Mouse (Mus musculus): ENCODE data around the gene Slc30a7. TPM values are rescaled to one million over a fixed set of nuclear protein-coding genes. Genes with fewer than 3 reads are reported as not detected.

The Slc30a7 gene
- 35.6 and 38.3 TPM in 2 replicates for polyA plus RNA-seq (2015; fragmentation: Nextera tagmentation; extraction: Ambion mirVana)

- ATAC-seq, result peak; percentile 95
- H3K36me3 ChIP-seq, result 0 out of 2 replicates have a peak, but pooled peaks cover 3% of the 10 kb centered on the region
- H3K4me1 ChIP-seq (replicated peaks), result 0 out of 2 replicates have a peak, but pooled peaks cover 4% of the 10 kb centered on the region
- H3K4me3 ChIP-seq (replicated peaks), result peak within 1 kb of the TSS; percentile 77
- peak within 1 kb of the TSS; percentile 93 for H3K27ac ChIP-seq
- no peaks in the 10 kb centered on the region for H3K9me3 ChIP-seq
- under 1% methylated on average over 66 of the region's 67 CpGs for WGBS
- H3K4me2 ChIP-seq (replicated peaks), result peak within 1 kb of the TSS; percentile 84
- peak within 1 kb of the TSS; percentile 79 for H3K9ac ChIP-seq
- no peaks in the 10 kb centered on the region for H3K27me3 ChIP-seq (replicated peaks)
These were observed at the start of gene Slc30a7, which contains the start of gene Extl2 for GRCm38 (mm10) chr3:116006978-116007940. Gene Slc30a7 (minus strand): TSS chr3:116007406. Gene Extl2 (plus strand): TSS chr3:116007462.

- Histone ChIP-seq H3K4me1 (replicated peaks) (no peaks in the 10 kb centered on the region), H3K4me2 (replicated peaks) (no peak overlapping the region), H3K27me3 (replicated peaks) (no peaks in the 10 kb centered on the region), H3K9me3 (no peaks in the 10 kb centered on the region), H3K9ac (no peak overlapping the region), H3K27ac (no peak overlapping the region), H3K36me3 (no peaks in the 10 kb centered on the region), H3K4me3 (replicated peaks) (no peak overlapping the region)
- no peak for ATAC-seq
- WGBS, result 61% methylated on average over 5 of the region's 5 CpGs
These were observed 39.8 kb upstream of the Slc30a7 start for GRCm38 (mm10) chr3:116047034-116047433.

GRCm38 (mm10) chr3:116046000-116046399 is 38.8 kb upstream of the Slc30a7 start:
- no peak overlapping the region for H3K27ac ChIP-seq
- 84% methylated on average over 2 of the region's 2 CpGs for WGBS
- no peak overlapping the region for H3K4me3 ChIP-seq (replicated peaks)
- no peaks in the 10 kb centered on the region for H3K9me3 ChIP-seq
- H3K4me1 ChIP-seq (replicated peaks), result no peaks in the 10 kb centered on the region
- H3K36me3 ChIP-seq, result no peaks in the 10 kb centered on the region
- no peaks in the 10 kb centered on the region for H3K27me3 ChIP-seq (replicated peaks)
- no peak overlapping the region for H3K4me2 ChIP-seq (replicated peaks)
- no peak overlapping the region for H3K9ac ChIP-seq
- no peak for ATAC-seq

GRCm38 (mm10) chr3:116040776-116041175 is 33.6 kb upstream of the Slc30a7 start:
- Histone ChIP-seq H3K4me2 (replicated peaks) (no peak overlapping the region), H3K4me3 (replicated peaks) (no peak overlapping the region), H3K27ac (no peak overlapping the region), H3K36me3 (no peaks in the 10 kb centered on the region), H3K9ac (no peak overlapping the region), H3K9me3 (no peaks in the 10 kb centered on the region), H3K27me3 (replicated peaks) (no peaks in the 10 kb centered on the region; the same call in 1 of the 2 replicates), H3K4me1 (replicated peaks) (no peaks in the 10 kb centered on the region)
- ATAC-seq, result no peak
- WGBS, result 85% methylated on average over 3 of the region's 3 CpGs

- peak; percentile 51 for ATAC-seq
- H3K27ac ChIP-seq, result no peak overlapping the region
- no peak overlapping the region for H3K4me2 ChIP-seq (replicated peaks)
- no peaks in the 10 kb centered on the region for H3K9me3 ChIP-seq
- no peaks in the 10 kb centered on the region; the same call in 1 of the 2 replicates for H3K27me3 ChIP-seq (replicated peaks)
- 55% methylated on average over 3 of the region's 3 CpGs for WGBS
- no peak overlapping the region for H3K4me3 ChIP-seq (replicated peaks)
- H3K36me3 ChIP-seq, result no peaks in the 10 kb centered on the region
- H3K9ac ChIP-seq, result no peak overlapping the region
- no peaks in the 10 kb centered on the region for H3K4me1 ChIP-seq (replicated peaks)
These were observed 26.6 kb upstream of the Slc30a7 start for GRCm38 (mm10) chr3:116033871-116034222.

- Histone ChIP-seq H3K4me2 (replicated peaks) (no peak overlapping the region), H3K9ac (no peak overlapping the region), H3K27ac (no peak overlapping the region), H3K9me3 (no peaks in the 10 kb centered on the region), H3K4me1 (replicated peaks) (no peaks in the 10 kb centered on the region), H3K36me3 (no peaks in the 10 kb centered on the region), H3K27me3 (replicated peaks) (no peaks in the 10 kb centered on the region; the same call in 1 of the 2 replicates), H3K4me3 (replicated peaks) (no peak overlapping the region)
- WGBS, result 53% methylated on average over 6 of the region's 6 CpGs
- peak; percentile 20; the same call in 1 of the 2 replicates for ATAC-seq
These were observed 26.1 kb upstream of the Slc30a7 start for GRCm38 (mm10) chr3:116033218-116033870.

- ATAC-seq, result no peak
- Histone ChIP-seq H3K9me3 (no peaks in the 10 kb centered on the region), H3K9ac (no peak overlapping the region)
These were observed 23.1 kb upstream of the Slc30a7 start for GRCm38 (mm10) chr3:116030152-116030788.

GRCm38 (mm10) chr3:116026996-116027395 is 19.8 kb upstream of the Slc30a7 start:
- WGBS, result 93% methylated on average over 20 of the region's 20 CpGs
- Histone ChIP-seq H3K4me3 (replicated peaks) (no peak overlapping the region), H3K27me3 (replicated peaks) (no peaks in the 10 kb centered on the region), H3K27ac (no peak overlapping the region), H3K4me1 (replicated peaks) (no peaks in the 10 kb centered on the region), H3K9me3 (no peaks in the 10 kb centered on the region), H3K9ac (no peak overlapping the region), H3K36me3 (no peaks in the 10 kb centered on the region), H3K4me2 (replicated peaks) (no peak overlapping the region)
- ATAC-seq, result no peak

More at GRCm38 (mm10) chr3:116030152-116030788, 23.1 kb upstream of the Slc30a7 start:
- Histone ChIP-seq H3K27me3 (replicated peaks) (no peaks in the 10 kb centered on the region), H3K4me3 (replicated peaks) (no peak overlapping the region), H3K4me2 (replicated peaks) (no peak overlapping the region), H3K36me3 (no peaks in the 10 kb centered on the region), H3K27ac (no peak overlapping the region), H3K4me1 (replicated peaks) (no peaks in the 10 kb centered on the region)
- WGBS, result 63% methylated on average over 11 of the region's 11 CpGs

- no peak for ATAC-seq
These were observed 18.5 kb upstream of the Slc30a7 start for GRCm38 (mm10) chr3:116025701-116026100.

GRCm38 (mm10) chr3:116024669-116025068 is 17.5 kb upstream of the Slc30a7 start:
- no peak overlapping the region for H3K4me2 ChIP-seq (replicated peaks)
- WGBS, result 89% methylated on average over 5 of the region's 5 CpGs

More at GRCm38 (mm10) chr3:116025701-116026100, 18.5 kb upstream of the Slc30a7 start:
- Histone ChIP-seq H3K27ac (no peak overlapping the region), H3K27me3 (replicated peaks) (no peaks in the 10 kb centered on the region), H3K9me3 (no peaks in the 10 kb centered on the region), H3K4me1 (replicated peaks) (no peaks in the 10 kb centered on the region), H3K36me3 (no peaks in the 10 kb centered on the region), H3K4me2 (replicated peaks) (no peak overlapping the region), H3K4me3 (replicated peaks) (no peak overlapping the region), H3K9ac (no peak overlapping the region)
- 94% methylated on average over 10 of the region's 10 CpGs for WGBS

GRCm38 (mm10) chr3:116024236-116024635 is 17.0 kb upstream of the Slc30a7 start:
- Histone ChIP-seq H3K27ac (no peak overlapping the region), H3K9me3 (no peaks in the 10 kb centered on the region), H3K4me2 (replicated peaks) (no peak overlapping the region), H3K4me1 (replicated peaks) (no peaks in the 10 kb centered on the region), H3K4me3 (replicated peaks) (no peak overlapping the region), H3K9ac (no peak overlapping the region), H3K36me3 (no peaks in the 10 kb centered on the region), H3K27me3 (replicated peaks) (no peaks in the 10 kb centered on the region)
- 88% methylated on average over 12 of the region's 12 CpGs for WGBS
- ATAC-seq, result no peak

More at GRCm38 (mm10) chr3:116024669-116025068, 17.5 kb upstream of the Slc30a7 start:
- ATAC-seq, result no peak
- H3K36me3 ChIP-seq, result no peaks in the 10 kb centered on the region
- no peak overlapping the region for H3K27ac ChIP-seq
- no peaks in the 10 kb centered on the region for H3K4me1 ChIP-seq (replicated peaks)
- no peaks in the 10 kb centered on the region for H3K9me3 ChIP-seq
- no peak overlapping the region for H3K4me3 ChIP-seq (replicated peaks)
- H3K9ac ChIP-seq, result no peak overlapping the region
- no peaks in the 10 kb centered on the region for H3K27me3 ChIP-seq (replicated peaks)

GRCm38 (mm10) chr3:116019136-116019535 is 11.9 kb upstream of the Slc30a7 start:
- no peaks in the 10 kb centered on the region for H3K9me3 ChIP-seq
- H3K27ac ChIP-seq, result no peak overlapping the region
- ATAC-seq, result no peak
- H3K4me1 ChIP-seq (replicated peaks), result no peaks in the 10 kb centered on the region
- H3K4me3 ChIP-seq (replicated peaks), result no peak overlapping the region
- WGBS, result 93% methylated on average over 5 of the region's 5 CpGs
- no peaks in the 10 kb centered on the region for H3K36me3 ChIP-seq
- no peak overlapping the region for H3K9ac ChIP-seq
- H3K27me3 ChIP-seq (replicated peaks), result no peaks in the 10 kb centered on the region
- H3K4me2 ChIP-seq (replicated peaks), result no peak overlapping the region

Data from intestine, embryonic 15.5 days (tissue).